Mouse (Mus musculus): ENCODE measurements around the gene Rpl4.
"Not testable (repeated sequence)": the region's sequence is repeated elsewhere in the genome, so short reads cannot be mapped to it uniquely, and the experiment has no call there.

The Rpl4 gene

DNA sequence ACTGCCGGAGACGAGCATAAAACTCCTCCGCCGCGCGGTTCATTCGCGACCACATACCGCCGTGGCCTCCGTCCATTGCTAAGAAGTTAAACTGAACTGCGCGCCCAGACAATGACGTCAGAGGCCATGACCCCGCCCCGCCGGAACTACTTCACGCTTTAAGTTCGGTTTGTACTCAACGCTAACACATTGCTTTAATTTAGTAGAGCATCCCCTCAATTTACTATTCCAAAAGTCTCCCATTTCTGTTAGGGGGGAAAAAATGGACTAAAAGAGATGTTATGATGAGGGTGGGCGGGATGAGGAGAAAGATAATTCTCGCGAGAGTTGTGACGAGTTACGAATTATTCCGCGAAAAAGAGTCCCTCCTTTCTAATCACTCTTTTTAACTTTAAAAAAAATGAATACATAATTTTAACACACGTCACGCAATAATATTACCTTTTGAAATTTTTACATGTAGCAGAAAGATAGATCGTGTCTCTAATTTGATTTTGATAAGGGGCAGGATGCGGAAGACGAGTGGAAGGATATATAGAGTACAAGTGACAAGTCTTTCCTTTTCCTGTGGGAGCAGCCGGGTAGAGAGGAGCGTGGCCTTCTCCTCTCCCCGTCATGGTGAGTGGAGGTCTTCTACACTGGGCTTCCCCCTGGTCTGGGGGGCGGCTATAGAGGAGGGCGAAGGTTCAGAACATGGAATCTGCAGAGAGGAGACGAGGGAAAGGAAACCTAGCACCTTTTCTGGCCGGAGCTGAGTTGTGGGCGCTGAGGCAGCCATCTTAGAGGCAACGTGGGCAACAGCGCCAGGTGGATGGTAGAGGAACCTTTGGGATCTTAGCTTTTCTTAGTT lies at the start of gene Rpl4, which contains the start of gene Zwilch:
Rpl4 (plus strand) TSS at position 560 of the 850 bp plus-strand sequence.
Zwilch (minus strand) TSS at position 289 of the 850 bp plus-strand sequence.
- DNase-seq, result peak; percentile 67 to 84

GRCm38 (mm10) chr9:64124846-64125245 lies 48.3 kb upstream of the Rpl4 start:
- not testable (repeated sequence) for DNase-seq

GRCm38 (mm10) chr9:64125307-64125706 lies 47.9 kb upstream of the Rpl4 start:
- DNase-seq, result no peak

DNA sequence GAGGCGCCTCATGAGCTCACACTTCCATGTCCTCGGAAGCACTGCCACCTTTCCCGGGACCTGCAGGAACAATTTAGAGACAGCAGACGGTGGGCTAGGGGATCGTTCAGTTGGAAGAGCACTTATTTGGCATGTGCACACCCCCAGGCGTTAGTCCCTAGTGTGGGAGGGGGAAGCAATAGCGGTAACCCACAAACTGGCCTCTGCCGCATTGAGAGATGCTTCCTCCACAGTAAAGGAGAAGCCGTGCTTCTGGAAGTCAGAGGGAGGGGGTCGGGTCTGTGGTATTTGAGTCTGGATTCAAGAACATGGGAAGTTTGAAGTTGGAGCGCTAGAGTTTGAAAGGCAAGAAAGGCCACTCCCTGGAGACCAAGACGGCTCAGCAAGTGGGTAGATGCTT lies 47.1 kb upstream of the Rpl4 start:
- no peak for DNase-seq

DNA sequence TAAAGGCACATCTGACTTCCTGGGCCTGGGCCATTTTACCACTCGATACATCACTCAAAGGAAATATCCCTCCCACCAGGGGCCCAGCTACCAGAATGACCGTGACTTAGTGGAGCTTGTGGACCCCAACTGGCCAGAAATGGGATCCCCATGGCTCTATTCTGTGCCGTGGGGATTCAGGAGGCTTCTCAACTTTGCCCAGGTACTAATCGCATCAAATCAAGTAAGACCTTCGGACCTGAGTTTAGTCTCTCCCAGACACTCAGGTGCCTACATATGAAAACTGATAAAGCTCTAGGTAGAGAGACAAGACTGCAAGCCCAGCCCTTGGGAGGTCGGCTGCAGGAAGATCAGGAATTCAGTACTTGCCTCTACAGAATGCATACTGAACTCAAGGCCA lies 41.6 kb upstream of the Rpl4 start:
- no peak for DNase-seq

GRCm38 (mm10) chr9:64138896-64139295 lies 34.3 kb upstream of the Rpl4 start:
- DNase-seq, result peak; percentile 28 to 67

DNA sequence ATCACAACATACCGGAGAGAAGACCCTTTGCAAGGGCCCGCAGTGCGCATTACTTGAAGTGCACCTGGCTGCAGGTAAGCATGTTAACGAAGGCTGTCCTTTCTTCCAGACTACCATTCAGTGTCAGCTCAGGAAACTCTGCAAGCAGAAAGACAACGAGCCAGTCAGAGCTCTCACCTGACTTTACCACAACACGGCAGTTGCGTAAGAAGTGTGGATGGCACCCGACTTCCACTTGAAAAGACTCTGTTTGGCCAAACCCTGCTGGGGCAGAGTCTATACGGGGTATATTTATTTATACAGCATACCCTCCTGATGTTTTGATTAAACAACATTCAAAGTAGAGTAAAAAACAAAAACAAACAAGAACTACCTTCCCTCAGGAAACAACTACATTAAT lies 33.3 kb upstream of the Rpl4 start:
- DNase-seq, result no peak

DNA sequence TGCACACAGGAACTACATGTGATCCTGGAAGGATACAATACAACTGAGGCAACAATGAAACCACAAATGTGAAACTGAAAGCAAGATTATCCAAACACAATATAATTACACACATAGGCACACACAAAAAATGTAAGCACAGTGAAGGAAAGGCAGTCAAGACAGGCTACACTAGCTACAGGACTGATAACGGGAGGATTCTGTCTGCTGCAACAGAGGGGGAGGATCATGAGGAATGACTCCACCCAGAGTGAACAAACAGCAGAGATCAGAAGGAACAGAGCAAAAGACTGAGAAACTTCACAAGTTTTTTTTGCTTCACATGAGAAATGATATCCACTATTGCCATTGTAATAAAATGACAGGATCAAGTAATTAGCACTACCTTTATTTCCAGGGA lies 16.5 kb upstream of the Rpl4 start:
- no peak for DNase-seq

DNA sequence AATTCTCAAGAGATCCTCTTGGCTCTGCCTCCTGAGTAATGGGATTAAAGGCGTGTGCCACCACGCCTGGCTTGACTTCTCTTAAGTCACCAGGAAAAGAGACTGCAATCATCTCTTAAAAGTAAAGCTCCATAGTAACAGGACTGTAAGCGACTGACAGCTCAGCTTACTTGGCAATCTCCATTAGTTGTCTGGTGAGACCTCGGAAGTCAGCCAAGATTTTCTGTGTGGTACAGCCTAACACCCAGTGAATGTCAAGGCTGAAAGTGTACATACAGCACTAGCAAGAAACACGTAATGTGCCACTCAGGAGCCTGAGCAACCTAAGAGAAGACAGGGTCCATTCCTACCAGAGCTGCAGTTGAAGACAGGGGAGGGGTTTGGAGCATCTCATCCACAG lies 12.7 kb upstream of the Rpl4 start:
- DNase-seq, result no peak

GRCm38 (mm10) chr9:64169967-64170366 lies 3.2 kb upstream of the Rpl4 start:
- DNase-seq, result not testable (repeated sequence)

DNA sequence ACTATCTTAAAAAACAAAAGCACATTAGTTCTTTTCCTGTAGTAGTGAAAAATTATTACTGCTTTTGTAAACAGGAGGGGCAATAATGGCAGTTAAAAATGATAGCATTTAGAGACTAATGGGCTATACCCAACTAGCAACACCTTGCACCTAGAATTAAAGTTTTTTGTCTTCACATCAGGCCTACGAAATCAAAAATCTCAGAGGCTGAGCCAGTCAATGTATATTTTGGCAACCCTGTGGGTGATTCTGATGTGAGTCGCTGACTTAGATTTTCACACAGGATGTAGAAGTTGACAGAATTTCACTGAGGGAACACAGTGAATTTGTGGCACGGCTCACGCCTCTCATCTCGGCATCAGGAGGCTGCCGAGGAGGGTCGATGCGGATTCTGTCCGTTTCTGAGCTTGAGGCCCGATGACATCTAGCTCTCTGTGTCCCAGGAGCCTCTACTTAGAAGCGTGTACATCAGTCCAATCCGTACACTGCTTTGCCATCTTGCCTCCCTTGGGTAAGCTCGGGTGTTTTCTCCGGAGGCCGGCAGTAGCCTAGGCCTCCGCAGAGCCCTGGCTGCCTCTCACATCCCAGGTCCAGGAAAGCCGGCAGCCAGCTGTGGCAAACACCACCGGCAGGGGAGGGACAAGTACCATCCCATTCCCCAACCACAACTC lies 895 bp upstream of the Rpl4 start:
- no peak for DNase-seq

DNA sequence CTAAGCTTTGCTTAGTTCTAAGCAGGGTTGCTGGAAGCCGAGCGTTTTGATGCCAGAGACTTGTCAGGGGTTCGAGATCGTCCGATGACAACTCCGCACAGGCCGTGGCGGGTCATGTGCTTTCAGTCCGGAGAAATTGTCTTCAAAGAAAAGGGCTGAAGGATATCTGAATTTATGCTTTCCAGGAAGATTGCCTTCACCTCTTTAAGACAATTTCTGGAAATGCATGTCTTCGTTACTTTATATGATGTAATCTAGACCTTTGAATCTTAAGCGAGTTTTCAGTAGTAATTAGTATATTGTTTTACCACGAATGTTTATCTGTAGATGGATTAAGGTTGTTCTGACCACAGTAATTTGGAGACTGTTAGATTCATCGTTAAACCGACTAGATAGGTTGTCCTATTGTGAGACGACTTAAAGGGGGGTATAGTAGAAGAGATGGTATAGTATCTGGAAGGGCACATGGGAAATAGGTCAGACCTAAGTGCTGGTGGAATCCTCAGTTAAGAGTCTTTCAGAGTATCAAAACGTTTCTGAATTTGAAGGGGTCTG lies 568 bp downstream of the Rpl4 start:
- no peak for DNase-seq

DNA sequence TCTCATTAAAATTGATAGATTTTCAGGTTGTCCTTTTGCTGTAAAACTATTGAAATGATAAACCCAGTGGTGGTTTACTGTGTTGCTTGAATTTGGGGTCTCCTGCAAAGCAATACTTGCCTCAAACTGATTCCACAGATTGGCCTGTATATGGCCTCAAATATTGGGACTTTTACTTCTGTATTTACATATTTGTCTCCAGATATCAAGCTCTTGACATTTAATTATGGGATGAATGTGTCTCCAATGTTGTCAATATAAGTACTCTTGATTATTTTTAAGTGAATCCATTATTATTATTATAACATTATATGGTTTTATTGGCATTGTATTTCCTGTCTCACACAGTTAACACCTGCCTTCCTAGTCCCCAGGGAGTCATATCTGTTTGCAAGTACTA lies 1.2 kb downstream of the Rpl4 start:
- no peak for DNase-seq

DNA sequence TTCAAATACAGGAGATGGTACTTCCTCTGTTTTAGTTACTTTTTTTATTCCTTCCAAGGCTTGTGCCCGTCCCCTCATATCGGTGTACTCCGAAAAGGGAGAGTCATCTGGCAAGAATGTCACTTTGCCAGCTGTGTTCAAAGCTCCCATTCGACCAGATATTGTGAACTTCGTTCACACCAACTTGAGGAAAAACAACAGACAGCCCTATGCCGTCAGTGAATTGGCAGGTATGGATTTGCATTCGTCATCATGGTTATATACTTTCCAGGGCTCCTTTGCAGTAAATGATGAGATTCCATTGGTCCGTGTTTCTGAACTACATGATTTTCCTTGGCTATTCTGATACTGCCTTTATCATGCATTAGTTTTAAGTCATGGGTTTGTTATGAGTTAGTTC lies 1.6 kb downstream of the Rpl4 start:
- no peak for DNase-seq

GRCm38 (mm10) chr9:64175378-64175777 lies 2.2 kb downstream of the Rpl4 start:
- DNase-seq, result no peak

DNA sequence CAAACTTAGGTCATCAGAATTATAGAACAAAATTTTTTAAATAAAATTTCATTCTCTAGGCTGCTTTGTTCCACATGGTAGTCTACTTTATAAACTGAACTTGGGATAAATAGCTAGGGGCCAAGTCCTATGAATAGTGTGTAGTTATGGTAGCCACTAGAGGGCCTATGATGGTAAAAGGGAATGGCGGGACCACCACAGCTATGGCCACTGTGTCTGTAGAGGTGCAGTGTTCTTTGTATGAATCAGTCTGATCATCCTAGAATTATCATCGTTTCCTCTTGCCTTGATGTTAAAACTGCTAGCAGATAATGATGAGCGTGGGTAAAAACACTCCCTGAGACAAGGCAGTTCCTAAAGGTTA lies 5.4 kb downstream of the Rpl4 start:
- DNase-seq, result no peak

DNA sequence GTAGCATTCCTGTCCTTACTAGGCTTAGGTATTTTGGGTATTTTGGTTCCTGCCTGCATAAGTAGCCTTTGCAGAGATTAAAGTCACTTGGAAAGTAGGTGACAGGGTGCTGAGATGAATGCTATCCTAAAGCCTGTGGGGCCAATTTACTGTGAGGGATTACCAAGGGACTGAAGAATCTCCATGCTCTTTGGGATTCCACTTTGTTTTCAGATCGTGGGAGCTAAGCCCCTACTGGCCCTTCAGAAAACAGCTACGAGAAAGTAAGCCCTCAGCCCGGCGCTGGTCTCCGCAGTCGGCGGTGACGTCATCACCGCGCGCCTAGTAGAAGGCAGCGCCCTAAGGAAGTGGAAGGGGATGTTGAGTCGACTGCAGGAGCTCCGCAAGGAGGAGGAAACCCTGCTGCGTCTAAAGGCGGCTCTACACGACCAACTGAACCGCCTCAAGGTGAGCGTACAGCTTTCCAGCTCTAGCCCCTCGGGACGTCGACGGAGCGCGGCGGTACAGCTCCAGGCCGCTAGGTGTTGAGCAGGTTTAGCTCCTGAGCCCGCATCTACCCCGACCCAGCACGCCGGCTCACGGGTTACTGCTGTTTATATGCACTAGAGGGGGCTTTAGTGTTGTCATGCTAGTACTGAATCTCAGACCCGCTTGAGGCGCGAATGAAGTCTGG lies 5.9 kb downstream of the Rpl4 start, which contains the start of gene Snapc5:
Snapc5 (plus strand) TSS at position 301 of the 673 bp plus-strand sequence.
- peak; percentile 86 to 89 for DNase-seq

DNA sequence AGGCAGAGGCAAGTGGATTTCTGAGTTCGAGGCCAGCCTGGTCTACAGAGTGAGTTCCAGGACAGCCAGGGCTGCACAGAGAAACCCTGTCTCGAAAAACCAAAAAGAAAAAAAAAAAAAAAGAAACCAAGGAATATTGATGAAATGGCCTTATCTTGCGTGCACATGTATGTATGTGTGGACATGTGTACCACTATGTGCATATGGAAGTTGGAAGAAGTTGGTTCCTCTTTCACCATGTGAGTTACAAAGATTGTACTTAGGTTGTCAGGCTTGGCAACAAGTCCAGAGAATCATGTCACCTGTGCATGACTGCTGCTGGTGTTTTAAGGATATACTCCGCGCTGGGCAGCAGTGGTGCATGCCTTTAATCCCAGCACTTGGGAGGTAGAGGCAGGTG lies 10.1 kb downstream of the Rpl4 start:
- DNase-seq, result not testable (repeated sequence)

DNA sequence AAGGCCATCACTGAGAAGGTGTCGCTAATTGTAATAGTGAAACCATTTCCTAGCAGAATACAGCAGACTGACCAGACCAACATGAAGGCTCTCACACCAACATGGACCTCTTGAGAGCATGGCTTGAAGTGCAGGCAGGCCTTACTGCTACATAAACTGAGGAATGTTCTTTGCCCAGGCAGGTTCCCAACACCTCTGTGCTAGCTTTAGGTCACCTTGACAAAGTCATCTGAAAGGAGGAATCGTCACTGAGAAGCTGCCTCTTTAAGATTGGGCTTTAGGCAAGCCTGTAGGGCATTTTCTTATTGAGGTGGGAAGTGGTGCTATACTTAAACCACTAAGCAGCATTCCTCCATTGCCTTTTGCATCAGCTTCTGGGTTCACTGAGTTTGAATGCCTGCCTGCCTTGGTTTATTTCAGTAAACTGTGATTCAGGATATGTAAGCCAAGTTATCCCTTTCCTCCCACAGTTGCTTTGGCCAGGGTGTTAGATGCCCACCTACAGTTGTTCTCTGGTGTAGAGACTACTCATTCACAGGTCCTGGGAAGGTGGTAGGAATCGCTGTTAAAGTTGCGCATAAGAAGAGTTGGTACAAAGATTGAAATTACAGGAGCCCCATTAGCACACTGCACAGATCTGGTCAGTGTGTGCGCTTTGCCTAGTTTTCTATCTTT lies 11.1 kb downstream of the Rpl4 start:
- no peak for DNase-seq

DNA sequence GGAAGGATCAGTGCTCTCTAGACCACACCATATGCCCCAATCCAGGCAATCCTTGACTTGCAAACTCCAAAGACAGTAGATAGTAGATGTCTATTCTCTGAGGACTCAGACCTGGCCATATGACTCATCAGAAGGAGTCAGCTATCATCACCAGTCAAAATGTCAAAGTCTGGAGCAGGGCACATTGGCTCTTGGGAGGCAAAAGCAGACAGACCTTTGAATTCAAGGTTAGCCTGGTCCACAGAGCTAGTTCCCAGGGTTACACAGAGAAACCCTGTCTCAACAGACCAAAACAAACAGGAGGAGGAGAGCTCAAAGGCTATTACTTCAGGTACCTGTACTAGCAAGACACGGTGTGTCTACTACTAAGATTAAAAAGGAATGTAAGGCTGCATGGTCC lies 20.7 kb downstream of the Rpl4 start:
- no peak for DNase-seq

DNA sequence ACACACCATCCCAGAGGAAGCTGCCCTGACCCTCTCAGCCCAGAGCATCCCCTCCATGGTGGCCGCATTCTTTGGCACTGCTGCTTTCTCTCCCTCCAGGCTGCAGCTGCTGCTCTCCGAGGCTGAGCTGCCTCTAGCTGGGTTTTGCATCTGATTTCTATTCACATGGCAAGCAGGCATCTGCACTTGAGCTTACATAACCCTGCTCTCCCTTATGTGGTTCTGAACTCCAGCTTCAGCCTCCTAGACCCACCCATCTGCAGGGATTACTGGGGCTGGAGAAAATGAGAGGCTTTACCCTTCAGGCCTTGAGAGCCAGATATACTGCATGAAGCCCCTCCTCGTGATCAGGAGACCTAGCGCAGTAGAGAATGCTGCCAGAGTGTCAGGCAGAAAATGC lies 22.4 kb downstream of the Rpl4 start:
- DNase-seq, result no peak

GRCm38 (mm10) chr9:64197524-64197923 lies 24.3 kb downstream of the Rpl4 start:
- no peak for DNase-seq
